Mouse (Mus musculus) mature B cell (primary cell): ENCODE results near the gene Vmn1r188.
"Not testable (repeated sequence)": the region's sequence is repeated elsewhere in the genome, so short reads cannot be mapped to it uniquely, and the experiment has no call there.

ENCODE experiments used
- in situ Hi-C: fragments of 300-500 bp; cut with MboI; formaldehyde crosslinking; loops from 2 replicates; pipeline ENCODE4 v1.14.3; 2019

Gene Vmn1r188

DNA sequence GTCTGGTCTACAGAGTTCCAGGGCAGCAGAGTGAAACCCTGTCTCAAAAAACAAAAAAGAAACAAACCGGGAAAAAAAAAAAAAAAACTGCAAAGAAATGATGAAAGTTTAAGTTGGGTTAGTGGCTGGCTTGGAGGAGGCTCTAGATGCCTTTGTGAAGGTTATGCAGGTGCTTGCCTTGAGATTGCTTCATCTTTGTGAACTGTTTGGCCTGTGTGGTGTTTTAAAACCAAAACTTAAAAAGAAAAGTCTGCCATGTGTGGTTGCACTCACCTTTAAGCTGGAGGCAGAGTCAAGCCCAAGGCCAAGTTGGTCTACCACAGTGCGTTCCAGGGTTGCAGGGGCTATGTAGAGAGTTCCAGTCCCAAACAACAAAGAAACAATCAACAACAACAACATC lies 35.2 kb upstream of the Vmn1r188 start:
- in situ Hi-C loops, result loop anchor here (10.0 kb wide), 1 partner anchor 1566 kb away; no protein-coding TSS in a partner anchor

DNA sequence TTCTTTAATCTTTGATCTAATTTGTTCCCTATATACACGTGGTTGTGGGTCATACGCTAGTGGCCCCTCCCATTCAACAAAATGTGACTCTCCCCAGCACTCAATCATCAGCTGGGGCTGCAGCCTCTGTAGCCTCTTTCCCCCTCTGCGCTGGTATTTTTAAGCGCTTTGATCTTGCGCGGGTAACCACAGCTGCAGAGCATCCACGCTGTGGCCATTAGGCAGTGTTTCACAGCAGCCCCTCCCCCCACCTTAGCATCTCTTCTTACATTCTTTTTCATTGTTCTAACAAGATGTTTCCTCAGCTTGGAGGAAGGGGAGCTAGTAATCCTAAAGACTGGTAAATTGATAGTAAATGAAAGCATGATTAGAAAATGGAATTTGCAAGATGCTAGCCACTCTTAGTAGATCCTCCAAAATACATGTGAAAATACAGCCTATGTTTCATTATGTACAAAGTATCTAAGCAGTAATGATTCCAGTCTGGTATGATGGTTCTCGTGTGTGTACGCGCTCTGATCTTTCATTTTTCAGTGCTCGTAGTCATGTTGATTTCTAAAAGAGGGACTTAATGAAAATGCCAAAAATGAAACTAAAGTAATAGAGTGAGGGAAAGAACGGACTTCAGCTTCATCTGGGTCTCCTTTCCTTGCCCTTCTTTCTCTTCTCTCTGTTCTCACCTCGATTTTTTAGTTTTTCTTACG lies 34.4 kb upstream of the Vmn1r188 start:
- in situ Hi-C loops, result loop anchor here (10.0 kb wide), 2 partner anchors 1315 to 1565 kb away; partner anchors contain the start of gene Zfp322a

DNA sequence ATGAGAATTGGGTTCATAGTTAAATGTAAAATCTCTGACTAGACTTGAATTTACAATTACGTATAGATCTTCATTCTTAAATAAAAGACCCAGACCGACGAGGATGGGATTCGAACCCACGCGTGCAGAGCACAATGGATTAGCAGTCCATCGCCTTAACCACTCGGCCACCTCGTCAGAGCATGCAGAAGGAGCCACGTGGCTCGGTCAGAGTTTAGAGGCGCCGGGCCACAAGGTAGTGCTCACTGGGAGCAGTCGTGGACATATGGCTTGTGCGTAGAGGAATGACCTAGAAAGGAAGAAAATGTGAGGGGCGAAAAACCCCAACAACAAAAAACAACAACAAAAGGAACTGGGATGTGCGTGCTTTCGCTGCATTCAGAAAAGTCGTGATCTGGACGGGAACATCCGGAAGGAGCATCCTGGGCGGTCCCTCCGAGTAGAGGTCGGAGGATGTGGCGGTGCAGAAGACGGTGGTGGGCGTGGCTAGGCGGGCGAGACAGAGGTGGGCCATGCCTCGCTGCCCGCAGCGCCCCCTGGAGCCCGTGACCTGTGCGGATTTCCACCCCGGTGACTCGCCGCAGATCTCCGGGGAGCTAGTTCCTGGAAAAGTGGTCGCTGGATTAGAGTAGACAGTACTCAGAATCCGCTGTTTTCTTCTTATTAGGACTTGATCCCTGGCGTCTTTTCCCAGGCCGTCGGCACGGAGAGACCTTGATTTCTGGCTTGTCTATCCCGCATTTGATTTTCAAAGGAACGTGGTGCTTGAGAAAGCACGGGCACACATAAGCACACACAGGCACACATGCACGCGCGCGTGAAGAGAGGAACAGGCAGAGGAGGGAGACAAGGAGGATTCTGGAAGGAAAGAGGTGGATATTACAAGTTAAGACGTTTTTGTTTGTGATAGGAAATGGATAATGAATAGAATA lies 33.4 kb upstream of the Vmn1r188 start:
- in situ Hi-C loops, result loop anchor here (10.0 kb wide), 1 partner anchor 1314 kb away; the partner anchor contains the start of gene Zfp322a

DNA sequence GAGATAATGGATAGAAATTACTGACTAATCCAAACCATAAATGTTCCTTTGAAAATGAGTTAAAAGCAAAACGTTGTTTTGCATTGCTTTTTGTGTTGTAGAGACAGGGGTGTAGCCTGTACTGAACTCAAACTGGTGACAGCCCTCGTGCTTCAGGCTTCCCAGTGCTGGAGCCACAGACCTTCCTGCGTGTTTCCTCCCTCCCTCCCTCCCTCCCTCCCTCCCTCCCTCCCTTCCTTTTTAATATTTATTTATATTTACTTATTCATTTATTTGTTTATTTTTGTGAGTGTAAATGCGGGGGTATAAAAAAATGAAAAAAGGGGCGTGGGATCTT lies 32.7 kb upstream of the Vmn1r188 start:
- in situ Hi-C loops, result loop anchor here (10.0 kb wide), 1 partner anchor 1313 kb away; the partner anchor contains the start of gene Zfp322a

DNA sequence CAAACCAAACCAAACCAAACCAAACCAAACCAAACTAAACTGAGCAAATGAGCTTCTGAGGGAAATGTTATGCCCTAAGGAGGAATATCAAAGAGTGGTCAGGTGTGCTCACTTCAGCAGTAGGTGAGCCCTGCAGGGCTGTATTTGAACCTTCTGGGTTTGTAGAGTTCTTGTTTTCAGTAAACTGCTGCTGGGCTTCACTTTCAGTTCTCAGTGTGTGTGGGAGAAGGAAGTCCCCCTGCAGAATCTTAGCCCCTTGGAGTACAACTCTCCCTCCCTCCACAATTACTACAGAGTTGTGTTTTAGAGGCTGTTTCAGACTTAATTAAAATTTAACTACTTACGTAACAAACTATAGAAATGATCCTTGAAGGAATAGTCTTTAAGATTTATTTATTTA lies 30.5 kb upstream of the Vmn1r188 start:
- in situ Hi-C loops, result loop anchor here (10.0 kb wide), 1 partner anchor 1311 kb away; the partner anchor contains the start of gene Zfp322a

DNA sequence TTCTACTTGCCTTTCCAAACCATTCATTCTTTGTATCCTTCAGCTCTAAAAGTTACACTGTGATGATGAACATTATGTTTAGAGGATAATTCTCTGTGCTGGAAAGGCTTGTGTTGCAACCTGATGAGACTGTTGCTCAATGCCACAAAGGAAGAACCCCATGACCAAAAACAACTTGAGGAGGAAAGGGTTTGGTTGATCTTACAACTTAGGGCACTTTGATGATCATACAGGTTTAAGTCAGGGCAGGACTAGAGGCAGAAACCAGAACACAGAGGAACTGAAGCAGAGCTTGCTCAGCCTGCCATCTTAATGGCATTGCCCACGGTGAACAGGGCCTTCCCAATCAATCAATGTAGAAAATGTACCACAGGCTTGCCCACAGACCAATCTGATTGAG lies 22.8 kb upstream of the Vmn1r188 start:
- in situ Hi-C loops, result no loop called here

DNA sequence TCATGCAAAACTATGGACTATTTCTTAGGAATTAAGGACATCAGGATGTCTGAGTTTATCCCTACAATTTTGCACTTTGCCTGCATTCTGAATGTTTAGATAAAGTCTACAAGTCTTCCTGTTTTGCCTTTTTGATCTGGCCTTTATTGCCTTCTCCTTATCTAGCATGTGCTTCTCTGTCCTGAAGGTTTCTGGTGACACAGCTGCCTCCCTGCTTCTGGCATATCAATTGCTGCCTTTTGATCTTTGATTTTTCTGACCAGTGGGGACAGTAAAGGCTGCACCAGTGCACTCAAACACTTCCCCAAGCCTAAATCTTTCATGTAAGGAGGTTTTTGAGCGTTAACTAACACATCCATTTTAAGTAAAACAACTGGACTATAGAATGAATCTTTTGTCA lies 20.8 kb upstream of the Vmn1r188 start:
- in situ Hi-C loops, result no loop called here

DNA sequence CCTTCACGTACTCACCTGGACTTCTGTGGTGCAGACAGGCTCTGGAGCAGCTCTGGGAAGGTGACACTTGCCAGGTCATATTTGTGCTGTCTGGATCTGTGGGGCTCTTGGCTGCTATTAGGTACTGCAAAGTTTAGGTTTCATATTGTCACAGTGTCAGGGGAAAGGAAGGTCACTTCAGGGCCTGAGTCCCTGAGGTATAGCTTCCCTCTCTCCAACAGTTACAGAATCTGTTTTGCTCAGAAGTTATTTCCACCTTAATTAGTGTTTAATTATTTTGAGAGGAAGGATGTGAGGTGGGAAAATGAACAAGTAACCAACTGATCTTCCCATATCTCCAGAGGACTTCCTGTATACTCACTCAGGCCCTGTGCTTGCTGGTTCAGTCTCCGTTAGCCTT lies 21.5 kb downstream of the Vmn1r188 start, which contains the start of gene Vmn1r189:
Vmn1r189 (minus strand) TSS at position 101 of the 400 bp plus-strand sequence.
- in situ Hi-C loops, result not testable (repeated sequence)

DNA sequence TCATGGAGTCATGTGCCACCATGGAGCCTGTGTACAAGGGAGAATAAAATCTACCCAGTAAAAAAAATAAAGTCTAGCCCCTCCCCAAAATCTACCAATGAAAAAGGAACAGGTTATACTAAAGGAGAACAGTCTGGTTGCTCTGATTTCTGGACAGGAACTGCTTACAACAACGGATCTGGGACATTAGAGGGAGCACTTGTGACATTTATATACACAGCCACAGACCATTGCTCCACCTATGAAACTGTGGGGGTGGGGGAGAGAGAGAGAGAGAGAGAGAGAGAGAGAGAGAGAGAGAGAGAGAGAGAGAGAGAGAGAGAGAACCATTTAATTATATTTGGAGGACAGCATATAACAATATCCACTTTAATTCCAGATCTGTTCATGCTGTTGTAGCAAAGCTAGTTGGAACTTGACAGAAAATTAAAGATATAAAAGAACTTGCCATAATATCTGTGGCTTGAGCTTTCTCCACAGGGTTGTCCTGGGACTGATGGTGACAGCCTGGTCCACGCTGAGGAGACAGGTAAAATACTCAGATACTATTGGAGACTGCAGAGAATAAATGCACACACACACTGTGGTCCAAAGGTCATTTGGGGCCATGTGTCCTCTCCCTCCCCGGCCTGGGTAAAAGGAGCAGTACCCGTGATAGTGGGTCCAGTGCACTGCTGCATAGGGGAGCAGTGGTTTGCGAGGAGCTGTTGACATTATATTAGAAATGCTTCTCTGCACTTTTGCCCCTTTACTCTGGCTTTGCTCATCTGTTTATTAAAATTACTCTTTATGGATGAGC lies 52.5 kb downstream of the Vmn1r188 start:
- in situ Hi-C loops, result not testable (repeated sequence)
